Mouse (Mus musculus): ENCODE results near the gene Ank3.

DNA sequence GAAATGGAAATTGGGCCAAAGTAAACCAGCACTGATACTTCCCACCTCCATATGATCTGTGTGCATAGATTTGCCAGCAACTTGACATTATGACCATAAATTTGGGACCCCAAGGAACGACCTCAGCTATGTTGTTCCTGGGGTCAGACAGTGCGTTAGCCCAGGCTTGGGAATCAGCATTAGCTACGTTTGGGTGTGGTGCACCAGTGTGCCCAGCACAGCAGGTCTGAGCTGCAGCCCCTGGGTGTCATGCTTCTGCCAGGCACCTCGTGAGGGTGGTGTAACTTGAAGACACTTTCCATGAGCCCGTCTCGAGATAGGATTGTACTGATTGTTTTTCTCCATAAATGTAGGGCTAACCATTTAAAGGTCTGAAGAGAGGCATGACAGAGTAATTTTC, 566.5 kb downstream of the Ank3 start:
- TF ChIP-seq POLR2A (IDR thresholded peaks at IDR 0.05; ENCODE audit: borderline replicate concordance, extremely low read depth, insufficient read depth, insufficient read length, poor library complexity, severe bottlenecking): no peak
- no peak for TF ChIP-seq CTCF (IDR thresholded peaks at IDR 0.05; ENCODE audit: borderline replicate concordance, extremely low read depth, insufficient read depth, insufficient read length)

Measured in brain, embryonic 14.5 days (tissue).